Mouse (Mus musculus) hindbrain, embryonic 12.5 days (tissue): ENCODE measurements around the gene Dpp6. TPM values are rescaled to one million over a fixed set of nuclear protein-coding genes. Genes with fewer than 3 reads are reported as not detected.

ENCODE experiments used
- ATAC-seq: fragments of 200-750 bp; cut with Nextera tagmentation; 2 replicates; pipeline ENCODE4 v1.8.0; 2017; ENCODE audit warnings: moderate TSS enrichment; ENCODE audit not compliant: low FRiP score
- H3K27ac ChIP-seq: fragments of 300-500 bp; sonication (generic); 2 replicates; pipeline ENCODE4 v1.5.1; 2016; ENCODE audit warnings: mild to moderate bottlenecking
- H3K27me3 ChIP-seq: fragments of 300-500 bp; sonication (generic); 2 replicates; pipeline ENCODE4 v1.6.1; 2016; ENCODE audit warnings: mild to moderate bottlenecking
- H3K36me3 ChIP-seq: fragments of 300-500 bp; sonication (generic); 2 replicates; pipeline ENCODE4 v1.6.1; 2016; ENCODE audit warnings: mild to moderate bottlenecking
- H3K4me1 ChIP-seq: fragments of 300-500 bp; sonication (generic); 2 replicates; pipeline ENCODE4 v1.6.1; 2016
- H3K4me2 ChIP-seq: fragments of 300-500 bp; sonication (generic); replicated peaks from 2 replicates; pipeline ENCODE4 v1.6.1; 2016; ENCODE audit warnings: mild to moderate bottlenecking
- H3K4me3 ChIP-seq: fragments of 300-500 bp; sonication (generic); 2 replicates; pipeline ENCODE4 v1.5.1; 2016; ENCODE audit warnings: mild to moderate bottlenecking
- H3K9ac ChIP-seq: fragments of 300-500 bp; sonication (generic); 2 replicates; pipeline ENCODE4 v1.6.1; 2016; ENCODE audit warnings: mild to moderate bottlenecking, moderate library complexity
- H3K9me3 ChIP-seq: fragments of 300-500 bp; sonication (generic); replicated peaks from 2 replicates; pipeline ENCODE4 v1.6.1; 2016; ENCODE audit warnings: mild to moderate bottlenecking
- WGBS: fragments of 180-500 bp; shearing (Covaris S2); methylation state at CpG from one replicate; pipeline ENCODE4 v1.1.7; 2016; 5-methylcytosine and 5-hydroxymethylcytosine counted together
- polyA plus RNA-seq: library from polyadenylated mRNA; unstranded; fragments of >200 nt; fragmentation: Nextera tagmentation; extraction: Ambion mirVana; gene quantifications from 2 replicates; pipeline ENCODE4 v1.2.1, GENCODE M21; 2016

The Dpp6 gene
- polyA plus RNA-seq, 1 experiment from 2014 or later = 27.2 TPM

- Histone ChIP-seq H3K9ac (no peak overlapping the region), H3K9me3 (no peaks in the 10 kb centered on the region), H3K4me2 (no peak overlapping the region), H3K27ac (no peak overlapping the region), H3K4me3 (no peak overlapping the region), H3K36me3 (no peaks in the 10 kb centered on the region), H3K4me1 (no peaks in the 10 kb centered on the region), H3K27me3 (no peaks in the 10 kb centered on the region)
- 72% methylated on average over 5 of the region's 5 CpGs for WGBS
- no peak for ATAC-seq
Measured at GRCm38 (mm10) chr5:27037796-27038195, 220.8 kb downstream of the Dpp6 start.

GRCm38 (mm10) chr5:27048167-27048566, 231.2 kb downstream of the Dpp6 start:
- Histone ChIP-seq H3K4me2 (no peak overlapping the region), H3K9ac (no peak overlapping the region), H3K9me3 (no peaks in the 10 kb centered on the region), H3K4me3 (no peak overlapping the region), H3K4me1 (peaks cover 5% of the 10 kb centered on the region; the same call in 1 of the 2 replicates), H3K36me3 (no peaks in the 10 kb centered on the region), H3K27ac (no peak overlapping the region), H3K27me3 (peaks cover 23% of the 10 kb centered on the region)
- peak; percentile 27; the same call in 1 of the 2 replicates for ATAC-seq
- WGBS = 15% methylated on average over 7 of the region's 7 CpGs

DNA sequence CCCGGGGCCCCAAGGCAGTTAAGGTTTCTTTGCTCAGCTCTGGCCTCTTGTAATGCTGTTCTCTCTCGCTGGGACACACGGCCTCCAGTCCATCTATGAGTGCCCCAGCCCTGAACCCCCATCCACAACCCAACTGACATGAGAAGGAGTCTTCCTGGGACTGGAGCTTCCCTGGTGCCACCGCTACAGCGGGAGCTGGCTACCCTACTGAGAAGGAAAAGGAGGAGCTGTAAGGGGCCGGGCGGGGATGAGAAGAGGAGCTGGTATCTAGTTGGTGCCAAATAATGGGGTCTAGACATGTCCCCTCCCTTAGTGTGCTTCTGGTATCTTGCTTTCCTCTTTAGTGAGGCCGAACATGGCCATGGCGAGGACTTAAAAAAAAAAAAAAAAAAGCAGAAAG, 231.9 kb downstream of the Dpp6 start:
- peak overlapping the region; percentile 82; the same call in 1 of the 2 replicates for H3K9ac ChIP-seq
- H3K4me2 ChIP-seq = peak overlapping the region; percentile 95
- no peak overlapping the region for H3K27ac ChIP-seq
- H3K4me3 ChIP-seq = peak overlapping the region; percentile 55
- WGBS = 11% methylated on average over 9 of the region's 9 CpGs
- H3K4me1 ChIP-seq = peaks cover 5% of the 10 kb centered on the region; the same call in 1 of the 2 replicates
- no peaks in the 10 kb centered on the region for H3K36me3 ChIP-seq
- H3K27me3 ChIP-seq = peaks cover 23% of the 10 kb centered on the region
- no peaks in the 10 kb centered on the region for H3K9me3 ChIP-seq
- peak; percentile 55 for ATAC-seq

DNA sequence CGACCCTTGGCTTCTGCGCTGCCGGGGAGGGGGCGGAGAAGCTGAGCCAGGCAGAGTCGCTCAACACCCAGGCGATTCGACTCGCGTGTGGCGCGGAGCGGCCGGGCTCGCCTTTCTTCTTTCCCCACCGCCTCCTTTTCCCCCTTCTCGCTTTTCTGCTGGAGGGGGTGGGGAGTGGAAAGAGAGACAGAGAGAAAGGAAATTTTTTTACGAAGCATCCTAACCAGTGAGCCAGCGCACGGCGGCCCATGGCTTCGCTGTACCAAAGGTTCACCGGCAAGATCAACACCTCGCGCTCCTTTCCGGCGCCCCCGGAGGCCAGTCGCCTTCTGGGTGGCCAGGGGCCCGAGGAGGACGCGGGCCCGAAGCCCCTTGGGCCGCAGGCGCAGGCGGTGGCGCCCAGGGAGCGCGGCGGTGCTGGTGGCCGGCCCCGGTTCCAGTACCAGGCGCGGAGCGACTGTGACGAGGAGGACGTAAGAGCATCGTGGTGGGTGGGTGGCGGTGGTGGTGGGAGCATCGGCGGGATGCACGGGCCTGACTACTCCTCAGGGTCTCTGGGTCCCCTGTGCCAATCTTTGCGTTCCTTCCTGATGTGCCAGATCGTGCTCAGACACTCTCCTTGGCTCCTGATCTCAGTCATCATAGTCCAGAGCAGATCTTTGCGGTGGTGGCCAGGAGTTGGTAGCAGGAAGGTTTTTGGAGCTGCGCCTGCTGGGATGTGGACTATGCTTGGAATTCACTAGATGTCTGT, 232.5 kb downstream of the Dpp6 start:
- no peaks in the 10 kb centered on the region for H3K36me3 ChIP-seq
- H3K27ac ChIP-seq = no peak overlapping the region
- H3K4me2 ChIP-seq = peak overlapping the region; percentile 95
- 1% methylated on average over 55 of the region's 55 CpGs for WGBS
- no peaks in the 10 kb centered on the region for H3K9me3 ChIP-seq
- H3K4me3 ChIP-seq = peak overlapping the region; percentile 55
- peak; percentile 71 for ATAC-seq
- peak overlapping the region; percentile 82 for H3K9ac ChIP-seq
- peaks cover 23% of the 10 kb centered on the region for H3K27me3 ChIP-seq
- peaks cover 5% of the 10 kb centered on the region; the same call in 1 of the 2 replicates for H3K4me1 ChIP-seq

DNA sequence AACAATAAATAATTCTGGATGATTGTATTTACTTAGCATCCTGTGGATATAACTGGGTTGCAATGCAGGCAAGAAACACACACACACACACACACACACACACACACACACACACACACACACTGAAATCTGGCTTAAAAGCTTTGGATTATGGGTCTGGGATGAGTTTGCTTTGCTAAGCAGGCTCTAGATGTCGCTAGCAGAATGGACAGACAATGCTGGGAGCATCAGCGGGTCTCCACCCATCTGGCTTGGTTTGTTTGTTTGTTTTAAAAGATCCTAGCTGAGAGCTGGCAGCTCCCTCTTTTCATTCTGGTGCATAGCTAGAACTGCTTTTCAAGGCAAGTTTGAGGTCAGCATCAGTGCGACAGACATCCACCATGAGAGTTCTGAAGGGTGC, 234.2 kb downstream of the Dpp6 start:
- no peak overlapping the region for H3K4me2 ChIP-seq
- ATAC-seq = no peak
- peaks cover 5% of the 10 kb centered on the region; the same call in 1 of the 2 replicates for H3K4me1 ChIP-seq
- no peak overlapping the region for H3K4me3 ChIP-seq
- H3K27ac ChIP-seq = no peak overlapping the region
- no peak overlapping the region for H3K9ac ChIP-seq
- H3K27me3 ChIP-seq = peaks cover 23% of the 10 kb centered on the region
- 34% methylated on average over 3 of the region's 3 CpGs for WGBS
- H3K36me3 ChIP-seq = no peaks in the 10 kb centered on the region
- H3K9me3 ChIP-seq = no peaks in the 10 kb centered on the region

GRCm38 (mm10) chr5:27052441-27052840, 235.4 kb downstream of the Dpp6 start:
- Histone ChIP-seq H3K4me3 (no peak overlapping the region), H3K4me2 (no peak overlapping the region), H3K27ac (no peak overlapping the region), H3K9me3 (no peaks in the 10 kb centered on the region), H3K4me1 (peaks cover 5% of the 10 kb centered on the region), H3K9ac (no peak overlapping the region), H3K36me3 (no peaks in the 10 kb centered on the region), H3K27me3 (peaks cover 23% of the 10 kb centered on the region)
- no peak for ATAC-seq
- 9% methylated on average over 2 of the region's 2 CpGs for WGBS

DNA sequence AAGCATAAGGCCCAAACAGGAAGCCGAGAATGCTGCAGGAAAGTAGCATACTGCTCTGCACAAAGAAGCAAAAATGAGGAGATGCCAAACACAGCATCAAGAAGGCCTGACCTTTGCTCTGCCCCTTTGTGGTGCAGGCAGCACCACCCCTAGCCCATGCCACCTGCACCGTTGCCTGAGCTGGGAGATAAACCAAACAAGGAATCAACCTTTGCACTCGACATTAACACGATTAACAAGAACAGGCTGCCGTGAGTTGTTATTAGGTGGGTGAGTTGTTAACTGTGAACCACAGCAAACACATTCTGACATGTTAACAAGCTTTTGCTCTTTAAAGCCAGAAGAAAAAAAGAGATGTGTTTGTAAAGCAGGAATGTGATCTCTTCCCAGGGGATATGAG, 239.4 kb downstream of the Dpp6 start:
- ATAC-seq = no peak
- H3K27me3 ChIP-seq = no peaks in the 10 kb centered on the region
- no peak overlapping the region for H3K27ac ChIP-seq
- 63% methylated on average over 5 of the region's 5 CpGs for WGBS
- no peak overlapping the region for H3K9ac ChIP-seq
- H3K4me1 ChIP-seq = peaks cover 9% of the 10 kb centered on the region
- no peak overlapping the region for H3K4me3 ChIP-seq
- H3K4me2 ChIP-seq = no peak overlapping the region
- no peaks in the 10 kb centered on the region for H3K9me3 ChIP-seq
- H3K36me3 ChIP-seq = no peaks in the 10 kb centered on the region

- H3K27ac ChIP-seq = no peak overlapping the region
Measured at GRCm38 (mm10) chr5:27060114-27060513, 243.1 kb downstream of the Dpp6 start.

DNA sequence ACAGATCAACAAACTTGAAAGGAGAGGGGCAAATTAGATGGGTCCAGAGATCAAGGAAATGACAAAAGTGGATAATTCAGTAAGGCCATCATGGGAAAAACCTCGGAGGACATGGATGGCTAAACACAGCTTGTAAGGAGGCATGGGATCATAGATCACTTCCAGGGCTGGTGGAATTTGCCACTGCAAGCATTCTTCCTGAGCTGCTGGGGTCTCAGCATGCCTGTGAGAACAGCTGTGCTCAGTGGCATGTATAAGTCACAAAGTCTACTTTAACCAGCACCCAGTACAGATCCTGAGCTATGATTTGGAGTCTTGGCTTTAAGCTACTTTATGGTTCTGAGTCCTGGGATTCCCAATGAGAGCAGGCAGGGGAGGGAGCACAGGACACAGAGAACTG, 246.9 kb downstream of the Dpp6 start:
- Histone ChIP-seq H3K4me3 (no peak overlapping the region), H3K27ac (no peak overlapping the region), H3K4me1 (peaks cover 9% of the 10 kb centered on the region), H3K9me3 (no peaks in the 10 kb centered on the region), H3K4me2 (no peak overlapping the region), H3K9ac (no peak overlapping the region), H3K27me3 (no peaks in the 10 kb centered on the region), H3K36me3 (no peaks in the 10 kb centered on the region)
- ATAC-seq = no peak
- 63% methylated on average over 1 of the region's 1 CpGs for WGBS

More at GRCm38 (mm10) chr5:27060114-27060513, 243.1 kb downstream of the Dpp6 start:
- no peaks in the 10 kb centered on the region for H3K9me3 ChIP-seq
- WGBS = 72% methylated on average over 4 of the region's 4 CpGs
- peaks cover 9% of the 10 kb centered on the region for H3K4me1 ChIP-seq
- H3K9ac ChIP-seq = no peak overlapping the region
- no peaks in the 10 kb centered on the region for H3K36me3 ChIP-seq
- no peak for ATAC-seq
- H3K4me2 ChIP-seq = no peak overlapping the region
- H3K4me3 ChIP-seq = no peak overlapping the region
- no peaks in the 10 kb centered on the region for H3K27me3 ChIP-seq

DNA sequence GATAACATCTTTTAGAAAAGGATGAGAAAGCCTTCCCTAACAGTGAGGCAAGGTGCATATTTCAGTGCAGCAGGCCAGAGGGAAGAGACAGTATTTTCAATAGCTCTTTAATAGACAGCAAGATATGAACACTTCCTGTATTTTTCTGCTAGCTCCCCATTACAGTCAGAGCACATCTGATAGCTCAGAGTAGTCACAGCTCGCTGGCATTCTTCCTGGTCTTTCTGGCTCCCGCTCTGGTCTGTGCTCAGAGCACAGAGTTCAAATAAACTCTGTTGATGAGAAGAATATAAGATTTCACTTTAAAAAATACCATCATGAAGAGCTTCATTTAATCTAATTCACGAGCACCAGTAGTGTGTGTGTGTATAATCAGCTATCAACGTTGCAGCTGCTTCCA, 249.8 kb downstream of the Dpp6 start:
- H3K36me3 ChIP-seq = no peaks in the 10 kb centered on the region
- 79% methylated on average over 4 of the region's 4 CpGs for WGBS
- H3K4me1 ChIP-seq = no peaks in the 10 kb centered on the region
- no peak overlapping the region for H3K27ac ChIP-seq
- no peak overlapping the region for H3K9ac ChIP-seq
- no peak overlapping the region for H3K4me2 ChIP-seq
- no peak overlapping the region for H3K4me3 ChIP-seq
- no peaks in the 10 kb centered on the region for H3K27me3 ChIP-seq
- H3K9me3 ChIP-seq = no peaks in the 10 kb centered on the region
- ATAC-seq = no peak

- Histone ChIP-seq H3K4me1 (no peaks in the 10 kb centered on the region), H3K9ac (no peak overlapping the region), H3K27ac (no peak overlapping the region), H3K36me3 (no peaks in the 10 kb centered on the region), H3K27me3 (no peaks in the 10 kb centered on the region), H3K9me3 (no peaks in the 10 kb centered on the region), H3K4me3 (no peak overlapping the region), H3K4me2 (no peak overlapping the region)
- WGBS = 22% methylated on average over 8 of the region's 8 CpGs
- peak; percentile 70 for ATAC-seq
Measured at GRCm38 (mm10) chr5:27075131-27075591, 258.2 kb downstream of the Dpp6 start.

DNA sequence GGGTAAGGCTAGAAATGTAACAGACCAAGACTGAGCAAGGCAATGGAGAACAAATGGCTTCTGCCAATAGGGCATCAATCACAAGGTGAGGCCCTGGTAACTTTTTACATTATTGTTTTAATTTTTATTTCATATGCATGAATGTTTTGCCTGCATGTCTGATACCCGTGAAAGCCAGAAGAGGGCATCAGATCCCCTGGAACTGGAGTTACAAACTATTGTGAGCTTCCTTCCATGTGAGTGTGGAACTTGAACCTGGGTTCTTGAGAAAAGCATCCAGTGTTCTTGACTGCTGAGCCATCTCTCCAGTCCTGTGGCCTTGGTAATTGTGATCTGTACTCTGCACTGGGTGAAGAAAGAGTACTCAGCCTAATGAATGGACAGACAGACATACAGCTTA, 259.0 kb downstream of the Dpp6 start:
- Histone ChIP-seq H3K4me2 (no peak overlapping the region), H3K27ac (no peak overlapping the region), H3K36me3 (no peaks in the 10 kb centered on the region), H3K27me3 (no peaks in the 10 kb centered on the region), H3K9ac (no peak overlapping the region), H3K4me1 (no peaks in the 10 kb centered on the region), H3K9me3 (no peaks in the 10 kb centered on the region), H3K4me3 (no peak overlapping the region)
- ATAC-seq = no peak
- 50% methylated on average over 1 of the region's 1 CpGs for WGBS

DNA sequence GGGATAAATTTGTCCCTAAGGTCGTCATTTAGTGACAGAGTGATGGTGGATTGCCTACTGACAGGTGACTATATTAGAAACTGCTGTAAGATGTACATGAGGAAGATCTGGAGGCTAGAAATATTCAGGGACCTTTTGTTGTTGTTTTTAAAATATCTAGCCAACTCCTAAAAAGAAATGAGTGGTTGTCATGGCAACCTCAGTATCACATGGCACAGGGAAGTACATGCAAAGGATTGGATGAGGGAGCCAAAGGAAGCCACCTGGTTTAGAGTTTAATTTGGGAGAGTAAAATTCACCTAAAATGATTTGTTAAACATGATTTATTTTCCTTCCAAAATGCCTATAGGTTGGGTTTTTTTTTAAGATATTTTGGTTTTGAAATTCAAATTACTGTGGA, 260.8 kb downstream of the Dpp6 start:
- 0 out of 2 replicates have a peak, but pooled peaks cover 3% of the 10 kb centered on the region for H3K4me1 ChIP-seq
- ATAC-seq = no peak
- 67% methylated on average over 1 of the region's 1 CpGs for WGBS
- H3K27me3 ChIP-seq = no peaks in the 10 kb centered on the region
- H3K9me3 ChIP-seq = no peaks in the 10 kb centered on the region
- H3K36me3 ChIP-seq = no peaks in the 10 kb centered on the region
- no peak overlapping the region for H3K4me3 ChIP-seq
- H3K4me2 ChIP-seq = no peak overlapping the region
- no peak overlapping the region for H3K9ac ChIP-seq
- no peak overlapping the region for H3K27ac ChIP-seq
